Mouse (Mus musculus): ENCODE measurements around the gene Hcn3. TPM values are rescaled to one million over a fixed set of nuclear protein-coding genes. Genes with fewer than 3 reads are reported as not detected.

Gene Hcn3
- polyA plus RNA-seq, 1 experiment from 2014 or later, result 3.6 TPM

DNA sequence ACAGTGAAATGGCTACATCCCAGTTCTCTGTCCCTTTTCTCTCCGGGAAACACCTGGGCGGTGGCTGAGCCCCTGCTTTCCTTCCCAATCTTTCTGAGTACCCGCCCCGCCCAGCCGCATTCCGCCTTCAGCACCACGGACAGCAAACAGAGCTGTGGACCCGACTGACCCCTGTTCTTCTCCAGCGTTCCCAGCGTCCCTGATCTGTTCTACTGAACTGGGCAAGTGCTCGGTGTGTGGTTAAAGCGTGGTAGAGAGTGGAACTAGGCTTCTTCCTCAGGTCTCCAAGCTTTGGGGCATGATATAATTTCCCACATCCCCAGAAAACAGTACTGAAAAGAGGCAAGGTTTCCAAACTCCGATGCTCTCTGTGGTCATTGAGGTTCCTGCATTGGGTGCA, 785 bp downstream of the Hcn3 start:
- H3K4me2 ChIP-seq, result peak overlapping the region; percentile 99
- H3K36me3 ChIP-seq, result no peaks in the 10 kb centered on the region
- H3K9me3 ChIP-seq, result no peaks in the 10 kb centered on the region
- H3K4me1 ChIP-seq, result peaks cover 23% of the 10 kb centered on the region
- peak overlapping the region; percentile 69 for H3K4me3 ChIP-seq
- H3K27ac ChIP-seq, result no peak overlapping the region
- ATAC-seq (ENCODE audit: insufficient number of reproducible peaks, insufficient read depth, low FRiP score, low TSS enrichment, low read depth), result no peak
- peaks cover 25% of the 10 kb centered on the region for H3K27me3 ChIP-seq
- H3K9ac ChIP-seq, result peak overlapping the region; percentile 71; the same call in 1 of the 2 replicates
- WGBS, result under 1% methylated on average over 13 of the region's 13 CpGs

- Histone ChIP-seq H3K36me3 (no peaks in the 10 kb centered on the region), H3K9me3 (no peaks in the 10 kb centered on the region), H3K4me2 (peak overlapping the region; percentile 99; the same call in 1 of the 2 replicates), H3K27me3 (peaks cover 26% of the 10 kb centered on the region), H3K4me3 (peak overlapping the region; percentile 69), H3K4me1 (peaks cover 19% of the 10 kb centered on the region), H3K9ac (no peak overlapping the region), H3K27ac (no peak overlapping the region)
- 22% methylated on average over 7 of the region's 7 CpGs for WGBS
- ATAC-seq (ENCODE audit: insufficient number of reproducible peaks, insufficient read depth, low FRiP score, low TSS enrichment, low read depth), result no peak
These were observed 1.3 kb downstream of the Hcn3 start for GRCm38 (mm10) chr3:89158651-89159050.

- Histone ChIP-seq H3K27ac (no peak overlapping the region), H3K9ac (no peak overlapping the region), H3K4me1 (peaks cover 19% of the 10 kb centered on the region), H3K9me3 (no peaks in the 10 kb centered on the region), H3K4me2 (no peak overlapping the region), H3K36me3 (no peaks in the 10 kb centered on the region), H3K4me3 (no peak overlapping the region), H3K27me3 (peaks cover 34% of the 10 kb centered on the region)
- 87% methylated on average over 8 of the region's 8 CpGs for WGBS
- no peak for ATAC-seq (ENCODE audit: insufficient number of reproducible peaks, insufficient read depth, low FRiP score, low TSS enrichment, low read depth)
These were observed 3.0 kb downstream of the Hcn3 start for GRCm38 (mm10) chr3:89156951-89157350.

GRCm38 (mm10) chr3:89152084-89152835, 7.7 kb downstream of the Hcn3 start:
- Histone ChIP-seq H3K36me3 (no peaks in the 10 kb centered on the region), H3K4me2 (no peak overlapping the region), H3K4me3 (no peak overlapping the region), H3K9me3 (no peaks in the 10 kb centered on the region), H3K4me1 (peaks cover 12% of the 10 kb centered on the region), H3K9ac (no peak overlapping the region), H3K27me3 (peaks cover 47% of the 10 kb centered on the region), H3K27ac (no peak overlapping the region)
- 62% methylated on average over 17 of the region's 17 CpGs for WGBS
- no peak for ATAC-seq (ENCODE audit: insufficient number of reproducible peaks, insufficient read depth, low FRiP score, low TSS enrichment, low read depth)

DNA sequence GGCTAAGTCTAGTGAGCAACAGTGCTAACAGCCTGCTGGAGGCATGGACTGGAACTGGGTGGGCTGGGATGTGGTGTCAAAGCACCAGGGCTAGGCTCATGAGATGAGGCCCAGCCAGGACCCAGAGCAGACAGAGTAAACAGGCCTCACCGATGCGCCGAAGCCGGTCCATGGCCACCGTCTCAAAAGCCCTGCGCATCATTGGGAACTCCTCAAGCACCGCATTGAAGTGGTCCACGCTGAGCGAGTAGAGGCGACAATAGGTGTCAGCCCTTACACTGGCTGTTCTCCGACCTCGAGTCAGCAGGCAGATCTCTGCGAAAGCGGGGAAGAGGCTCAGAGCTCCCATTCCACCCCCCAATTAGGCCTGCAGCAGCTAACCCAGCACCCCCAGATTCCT, 11.4 kb downstream of the Hcn3 start:
- peak overlapping the region; percentile 67; the same call in 1 of the 2 replicates for H3K4me2 ChIP-seq
- H3K9me3 ChIP-seq, result no peaks in the 10 kb centered on the region
- peaks cover 60% of the 10 kb centered on the region for H3K27me3 ChIP-seq
- ATAC-seq (ENCODE audit: insufficient number of reproducible peaks, insufficient read depth, low FRiP score, low TSS enrichment, low read depth), result no peak
- peaks cover 14% of the 10 kb centered on the region for H3K4me1 ChIP-seq
- H3K27ac ChIP-seq, result no peak overlapping the region
- no peak overlapping the region for H3K9ac ChIP-seq
- 72% methylated on average over 14 of the region's 14 CpGs for WGBS
- H3K4me3 ChIP-seq, result no peak overlapping the region
- H3K36me3 ChIP-seq, result no peaks in the 10 kb centered on the region

GRCm38 (mm10) chr3:89147979-89148311, 12.1 kb downstream of the Hcn3 start:
- H3K27ac ChIP-seq, result no peak overlapping the region
- H3K27me3 ChIP-seq, result peaks cover 60% of the 10 kb centered on the region
- peaks cover 14% of the 10 kb centered on the region for H3K4me1 ChIP-seq
- peak overlapping the region; percentile 41 for H3K4me3 ChIP-seq
- H3K9me3 ChIP-seq, result no peaks in the 10 kb centered on the region
- no peak for ATAC-seq (ENCODE audit: insufficient number of reproducible peaks, insufficient read depth, low FRiP score, low TSS enrichment, low read depth)
- H3K36me3 ChIP-seq, result no peaks in the 10 kb centered on the region
- H3K9ac ChIP-seq, result peak overlapping the region; percentile 62
- peak overlapping the region; percentile 67 for H3K4me2 ChIP-seq
- WGBS, result 4% methylated on average over 15 of the region's 15 CpGs

DNA sequence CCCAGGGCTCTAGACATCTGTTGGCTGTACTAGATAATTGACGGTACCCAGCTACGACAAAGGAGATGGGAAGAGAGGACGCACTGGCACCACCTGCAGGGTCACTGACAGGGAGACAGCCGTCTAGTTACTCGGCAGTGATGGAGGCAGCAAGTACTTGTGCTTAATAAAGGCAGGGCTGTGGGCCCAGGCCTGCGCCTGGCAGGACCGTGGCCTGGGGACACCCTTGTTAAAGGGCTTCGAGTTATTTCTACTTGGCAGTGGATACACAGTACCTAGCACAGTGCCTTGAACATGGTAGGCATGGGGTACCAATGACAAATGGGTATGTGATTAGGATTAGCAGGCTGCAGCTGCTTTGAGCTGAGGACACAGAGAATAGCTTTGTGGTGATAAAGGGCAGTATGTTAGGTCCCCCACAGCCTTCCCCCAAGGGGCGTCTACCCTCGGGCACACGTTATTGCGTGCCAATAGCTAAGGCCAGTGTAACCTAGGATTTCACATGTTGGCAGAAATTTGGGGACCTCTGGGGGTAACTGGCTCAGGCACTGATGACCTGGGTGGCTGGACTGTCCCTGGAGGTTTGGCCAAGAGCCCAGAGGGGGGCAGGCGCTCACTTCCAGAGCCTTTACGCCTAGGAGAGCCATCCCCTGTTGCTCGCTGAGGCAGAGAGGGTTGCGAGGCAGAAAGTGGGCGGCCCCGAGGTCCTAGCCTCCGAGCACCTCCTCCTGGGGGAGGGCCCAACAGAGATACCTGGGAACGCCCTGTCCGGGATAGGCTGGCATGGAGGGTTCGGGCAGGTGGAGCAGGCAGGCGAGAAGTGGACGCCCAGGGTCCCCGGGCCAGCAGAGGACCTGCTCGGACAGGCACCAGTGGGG, 12.7 kb downstream of the Hcn3 start:
- no peak for ATAC-seq (ENCODE audit: insufficient number of reproducible peaks, insufficient read depth, low FRiP score, low TSS enrichment, low read depth)
- no peaks in the 10 kb centered on the region for H3K9me3 ChIP-seq
- H3K36me3 ChIP-seq, result no peaks in the 10 kb centered on the region
- H3K4me2 ChIP-seq, result peak overlapping the region; percentile 67
- H3K9ac ChIP-seq, result peak overlapping the region; percentile 62
- H3K4me1 ChIP-seq, result peaks cover 14% of the 10 kb centered on the region
- H3K27ac ChIP-seq, result no peak overlapping the region
- peaks cover 57% of the 10 kb centered on the region for H3K27me3 ChIP-seq
- 24% methylated on average over 26 of the region's 26 CpGs for WGBS
- peak overlapping the region; percentile 41 for H3K4me3 ChIP-seq

DNA sequence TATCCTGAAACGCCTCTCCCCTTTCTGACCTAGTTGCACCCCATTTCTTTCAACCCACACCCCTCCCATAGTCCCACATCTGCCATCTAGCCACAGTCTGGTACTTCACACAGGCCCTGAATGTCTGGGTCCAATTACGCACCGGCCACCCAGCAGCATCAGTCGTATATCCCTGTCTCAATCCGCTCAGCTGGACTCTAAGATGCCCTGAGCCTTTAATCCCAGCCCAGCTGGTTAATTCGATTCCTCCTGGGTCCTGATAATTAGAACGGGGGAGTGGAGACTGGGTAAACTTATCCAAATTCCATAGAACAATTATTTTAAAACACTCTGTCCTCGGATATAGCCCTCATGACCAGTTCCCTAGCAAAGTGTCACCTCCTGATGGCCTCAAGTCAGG, 14.4 kb downstream of the Hcn3 start:
- Histone ChIP-seq H3K27ac (no peak overlapping the region), H3K4me3 (no peak overlapping the region), H3K4me1 (peaks cover 14% of the 10 kb centered on the region), H3K9ac (no peak overlapping the region), H3K36me3 (no peaks in the 10 kb centered on the region), H3K9me3 (no peaks in the 10 kb centered on the region), H3K4me2 (no peak overlapping the region), H3K27me3 (peaks cover 45% of the 10 kb centered on the region)
- WGBS, result 19% methylated on average over 8 of the region's 8 CpGs
- ATAC-seq (ENCODE audit: insufficient number of reproducible peaks, insufficient read depth, low FRiP score, low TSS enrichment, low read depth), result no peak

- H3K27me3 ChIP-seq, result peaks cover 37% of the 10 kb centered on the region
- H3K9me3 ChIP-seq, result no peaks in the 10 kb centered on the region
- H3K4me3 ChIP-seq, result no peak overlapping the region
- no peak overlapping the region for H3K27ac ChIP-seq
- WGBS, result 82% methylated on average over 10 of the region's 10 CpGs
- peaks cover 14% of the 10 kb centered on the region for H3K4me1 ChIP-seq
- no peak overlapping the region for H3K9ac ChIP-seq
- H3K36me3 ChIP-seq, result no peaks in the 10 kb centered on the region
- H3K4me2 ChIP-seq, result no peak overlapping the region
- ATAC-seq (ENCODE audit: insufficient number of reproducible peaks, insufficient read depth, low FRiP score, low TSS enrichment, low read depth), result no peak
These were observed 15.2 kb downstream of the Hcn3 start for GRCm38 (mm10) chr3:89144821-89145220.

- 36% methylated on average over 9 of the region's 9 CpGs for WGBS
- Histone ChIP-seq H3K4me1 (peaks cover 10% of the 10 kb centered on the region), H3K9me3 (no peaks in the 10 kb centered on the region), H3K27me3 (peaks cover 15% of the 10 kb centered on the region; the same call in 1 of the 2 replicates), H3K4me2 (no peak overlapping the region), H3K9ac (no peak overlapping the region), H3K4me3 (no peak overlapping the region), H3K27ac (no peak overlapping the region), H3K36me3 (no peaks in the 10 kb centered on the region)
- no peak for ATAC-seq (ENCODE audit: insufficient number of reproducible peaks, insufficient read depth, low FRiP score, low TSS enrichment, low read depth)
These were observed 23.6 kb downstream of the Hcn3 start for GRCm38 (mm10) chr3:89136365-89136764.

DNA sequence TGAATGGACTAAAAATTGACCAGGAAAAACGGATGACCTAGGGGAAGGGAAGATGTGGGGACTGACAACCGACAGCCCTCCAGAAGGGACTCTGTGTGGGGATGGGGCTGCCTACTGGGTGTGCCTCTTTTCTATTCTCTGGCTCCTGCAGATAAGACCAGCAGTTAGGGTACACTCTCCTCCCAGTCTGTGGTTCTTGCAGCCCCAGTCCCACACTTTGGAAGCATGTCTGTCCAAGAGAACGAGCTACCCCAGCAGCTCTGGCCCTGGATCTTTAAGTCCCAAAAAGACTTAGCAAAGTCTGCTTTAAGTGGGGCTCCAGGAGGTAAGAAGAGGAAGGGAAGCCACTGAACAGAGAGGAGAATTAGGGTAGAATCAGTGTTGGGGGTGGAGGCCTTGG, 24.0 kb downstream of the Hcn3 start, which contains the start of gene Pklr:
Pklr (plus strand) TSS at position 185 of the 400 bp plus-strand sequence.
- ATAC-seq (ENCODE audit: insufficient number of reproducible peaks, insufficient read depth, low FRiP score, low TSS enrichment, low read depth), result no peak
- Histone ChIP-seq H3K27ac (no peak within 1 kb of the TSS), H3K4me3 (no peak within 1 kb of the TSS), H3K9me3 (no peaks in the 10 kb centered on the region), H3K9ac (no peak within 1 kb of the TSS), H3K4me1 (peaks cover 10% of the 10 kb centered on the region), H3K36me3 (no peaks in the 10 kb centered on the region), H3K27me3 (peaks cover 15% of the 10 kb centered on the region; the same call in 1 of the 2 replicates), H3K4me2 (no peak within 1 kb of the TSS)
- WGBS, result 49% methylated on average over 3 of the region's 3 CpGs

Data from embryonic facial prominence, embryonic 13.5 days (tissue).